Mouse (Mus musculus) c-Kit-positive CD71-positive TER-119-positive erythroid progenitor cells, embryonic 14.5 days (primary cell): ENCODE measurements around the gene Strn.

ENCODE experiments used
- DNase-seq: peaks from one replicate; pipeline ENCODE4 v3.0.0-alpha.2; 2013; ENCODE audit warnings: low spot score

Strn gene

DNA sequence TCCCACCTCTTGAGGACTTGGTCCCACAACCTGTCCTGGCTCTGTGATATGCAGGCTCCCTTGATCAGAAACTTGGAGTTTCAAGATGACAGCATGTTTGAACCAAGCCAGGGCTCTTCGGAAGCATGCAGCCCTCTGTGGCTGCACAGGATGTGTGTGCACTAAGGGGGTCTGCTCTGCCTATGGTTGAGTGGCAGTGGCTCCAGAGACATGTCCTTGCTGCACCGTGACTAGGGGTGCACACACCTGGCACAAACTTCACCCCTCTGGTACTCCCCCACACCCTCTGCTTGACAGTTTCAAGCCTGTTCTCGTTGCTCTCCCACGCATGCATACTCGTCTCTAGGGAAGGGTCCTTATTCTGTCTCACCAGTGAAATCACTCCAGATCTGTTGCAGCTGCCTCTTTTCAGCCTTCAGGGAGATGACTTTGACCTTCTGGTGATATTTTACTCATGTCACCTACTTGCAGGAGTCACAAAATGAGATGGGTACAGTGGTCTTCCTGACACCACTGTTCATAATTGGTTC is 118.8 kb downstream of the Strn start:
- no peak for DNase-seq

DNA sequence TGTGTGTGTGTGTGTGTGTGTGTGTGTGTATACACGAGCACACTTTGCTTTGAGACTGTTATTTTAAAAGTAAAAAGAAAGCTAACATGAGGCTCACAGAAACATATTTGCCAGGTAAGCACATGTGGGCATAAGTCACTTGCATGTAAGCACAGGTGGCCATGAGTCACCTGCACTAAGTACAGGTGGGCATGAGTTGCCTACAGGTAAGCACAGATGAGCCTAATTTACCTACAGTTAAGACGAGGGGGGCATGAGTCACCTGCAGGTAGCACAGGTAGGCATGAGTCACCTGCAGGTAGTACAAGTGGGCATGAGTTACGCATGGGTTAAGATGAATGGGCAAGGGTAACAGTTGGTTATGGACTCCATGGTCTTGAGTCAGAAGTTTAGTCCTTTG is 121.9 kb downstream of the Strn start:
- DNase-seq: no peak

DNA sequence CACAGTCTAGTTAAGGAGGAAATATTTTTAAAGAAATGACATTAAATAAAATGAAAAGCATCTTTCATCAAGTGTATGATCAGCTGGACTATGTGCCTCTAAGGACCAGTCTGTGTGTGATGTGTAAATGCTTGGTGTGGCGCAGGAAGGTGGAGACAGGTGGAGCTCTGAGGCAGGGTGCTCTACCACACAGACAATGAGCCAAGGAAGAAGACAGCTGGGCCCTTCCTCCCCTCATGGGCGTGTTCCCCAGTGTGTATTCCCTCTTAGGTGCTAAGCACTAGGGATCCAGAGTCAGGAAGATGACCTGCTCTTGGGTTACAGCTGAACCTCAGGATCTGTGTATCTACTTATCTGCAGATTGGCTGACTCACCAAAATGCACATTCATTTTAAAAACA is 122.5 kb downstream of the Strn start:
- DNase-seq: no peak

DNA sequence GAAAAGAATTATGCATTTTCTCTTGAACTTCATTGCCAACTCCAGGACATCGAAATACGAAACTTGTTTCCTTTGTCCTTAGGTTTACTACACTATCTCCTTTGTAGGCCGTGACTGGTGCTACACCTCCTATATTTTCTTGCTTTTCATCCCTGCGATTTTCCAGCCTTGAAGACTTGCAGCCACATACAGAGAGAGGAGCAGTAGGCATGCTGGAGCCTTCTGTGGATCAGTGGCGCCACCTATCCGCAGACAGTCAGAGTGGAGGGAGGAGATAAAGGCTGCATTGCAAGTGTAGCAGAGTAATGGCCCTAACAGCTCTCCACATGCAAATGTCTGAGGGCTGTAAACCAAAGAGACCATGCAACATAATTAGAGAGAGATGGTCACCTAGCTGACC is 125.9 kb downstream of the Strn start:
- DNase-seq: no peak

DNA sequence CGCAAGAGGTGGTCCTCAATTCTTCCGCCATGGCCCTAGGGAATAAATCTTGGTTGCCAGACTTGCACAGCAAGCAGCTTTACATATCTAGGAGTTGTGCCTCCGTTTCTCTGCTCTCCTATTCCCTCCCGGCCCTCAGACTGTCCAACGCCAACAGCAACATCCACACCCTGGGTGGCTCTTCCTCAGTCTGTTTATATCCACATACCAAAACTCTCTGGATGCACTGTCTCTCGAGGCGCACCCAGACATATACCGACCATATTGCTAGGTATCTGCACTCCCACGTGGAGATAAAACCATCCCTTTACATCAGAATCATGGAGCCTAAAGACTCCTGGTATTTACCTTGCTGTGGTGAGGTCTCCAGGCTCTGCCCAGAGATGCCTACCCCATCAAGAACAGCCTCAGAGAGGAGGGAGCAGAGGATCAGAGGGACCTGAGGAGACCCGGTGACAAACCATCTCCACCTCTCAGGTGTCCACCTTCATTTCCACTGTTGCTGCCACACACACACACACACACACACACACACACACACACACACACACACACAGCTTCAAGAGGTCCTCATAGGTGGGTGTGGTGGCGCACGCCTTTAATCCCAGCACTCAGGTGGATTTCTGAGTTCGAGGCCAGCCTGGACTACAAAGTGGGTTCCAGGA is 127.7 kb downstream of the Strn start:
- DNase-seq: no peak

DNA sequence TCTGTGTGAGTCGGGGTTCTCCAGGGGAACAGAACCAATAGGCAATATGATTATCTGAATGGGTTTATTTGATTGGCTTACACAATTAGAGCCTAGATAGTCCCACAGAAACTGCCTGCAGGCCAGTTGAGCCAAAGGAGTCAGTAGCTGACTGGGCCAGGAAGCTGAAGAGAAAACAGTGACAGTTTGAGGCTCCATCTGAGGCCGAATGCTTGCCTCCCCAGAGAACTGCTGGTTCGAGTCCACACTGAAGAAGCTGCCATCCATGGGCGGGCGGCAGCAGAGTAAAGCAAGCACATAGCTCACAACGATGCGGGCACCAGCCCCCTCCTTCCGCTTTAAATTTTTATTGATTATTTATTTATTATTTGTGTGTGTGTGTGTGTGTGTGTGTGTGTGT is 128.3 kb downstream of the Strn start:
- no peak for DNase-seq

DNA sequence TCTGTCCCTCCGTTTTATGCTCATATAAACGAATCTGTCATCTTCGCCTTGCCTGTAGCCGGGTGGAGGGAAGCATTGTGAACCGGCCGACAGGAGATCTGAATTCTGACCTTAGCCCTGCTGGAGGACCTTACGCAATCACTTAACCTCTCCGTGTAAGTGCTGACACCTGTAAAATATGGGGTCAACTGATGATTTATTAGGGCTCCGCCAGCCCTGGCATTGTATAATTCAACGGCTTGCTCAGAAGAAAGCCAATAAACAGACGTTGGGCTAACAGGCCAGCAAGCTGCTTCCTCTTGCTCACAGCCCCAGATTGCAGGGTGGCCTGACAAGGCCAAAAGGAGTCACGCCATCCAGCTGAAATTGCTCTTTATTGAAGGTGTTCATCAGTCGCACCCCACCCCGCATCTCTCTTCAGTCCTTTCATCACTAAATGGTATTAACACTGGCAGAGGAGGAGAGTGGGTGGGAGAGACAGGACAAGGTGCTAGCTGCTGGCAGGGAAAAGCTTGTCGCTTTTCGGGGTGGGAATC is 128.8 kb downstream of the Strn start:
- DNase-seq: no peak

DNA sequence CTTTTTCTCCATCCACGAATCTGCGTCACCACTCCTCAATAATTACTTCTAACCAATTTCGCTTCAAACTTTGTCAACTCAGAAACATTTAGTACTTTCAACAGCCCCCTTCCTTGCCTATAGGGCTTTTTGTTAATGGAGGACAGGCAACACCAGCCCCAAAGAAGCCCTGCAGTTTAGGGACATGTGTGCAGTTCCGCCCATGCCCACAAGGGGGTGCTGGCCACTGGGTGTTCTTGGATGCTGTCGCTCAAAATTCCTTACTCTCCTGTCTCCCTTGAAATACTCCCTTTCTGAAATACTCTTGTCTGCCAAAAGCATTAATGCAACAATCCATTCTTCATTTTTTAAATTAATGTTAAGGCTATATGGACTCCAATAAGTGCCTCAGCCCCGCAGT is 132.6 kb downstream of the Strn start:
- DNase-seq: peak; percentile 56

DNA sequence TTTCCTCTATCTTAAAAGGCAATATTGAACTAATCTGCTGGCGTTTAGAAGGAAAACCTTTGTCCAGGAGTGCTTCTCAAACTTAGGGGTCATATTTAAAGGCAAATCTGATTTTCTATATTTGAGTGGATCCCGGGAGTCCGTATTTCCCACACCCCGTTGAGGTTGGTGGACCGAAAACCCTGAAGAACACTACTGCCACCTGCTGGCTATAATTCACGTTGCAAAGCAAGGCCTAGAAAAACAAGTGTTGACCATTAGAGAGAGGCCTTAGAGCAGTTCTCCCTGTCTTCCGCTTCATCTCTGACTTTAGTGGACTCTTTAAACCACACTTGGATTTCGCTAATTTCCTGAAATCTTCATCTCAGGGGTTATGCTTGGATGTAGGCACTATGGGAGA is 133.1 kb downstream of the Strn start:
- DNase-seq: peak; percentile 60

DNA sequence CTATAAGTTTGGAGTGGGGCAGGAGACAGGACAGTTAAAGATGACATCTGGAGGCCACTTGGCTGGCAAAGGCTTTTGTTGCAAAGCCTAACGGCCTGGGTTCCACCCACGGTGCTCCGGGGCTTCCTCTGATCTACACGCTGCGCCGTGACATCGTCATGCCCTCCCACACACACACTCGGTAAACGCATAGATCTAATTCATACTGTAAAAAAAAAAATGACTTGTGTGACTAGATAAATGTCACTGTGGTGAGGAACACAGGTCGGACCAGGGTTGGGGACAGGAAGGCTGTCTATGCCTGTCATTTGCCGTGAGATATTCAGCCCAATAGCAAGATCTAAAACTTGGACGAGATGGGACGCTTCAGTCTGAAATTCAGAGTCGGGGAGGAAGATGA is 134.7 kb downstream of the Strn start:
- no peak for DNase-seq

DNA sequence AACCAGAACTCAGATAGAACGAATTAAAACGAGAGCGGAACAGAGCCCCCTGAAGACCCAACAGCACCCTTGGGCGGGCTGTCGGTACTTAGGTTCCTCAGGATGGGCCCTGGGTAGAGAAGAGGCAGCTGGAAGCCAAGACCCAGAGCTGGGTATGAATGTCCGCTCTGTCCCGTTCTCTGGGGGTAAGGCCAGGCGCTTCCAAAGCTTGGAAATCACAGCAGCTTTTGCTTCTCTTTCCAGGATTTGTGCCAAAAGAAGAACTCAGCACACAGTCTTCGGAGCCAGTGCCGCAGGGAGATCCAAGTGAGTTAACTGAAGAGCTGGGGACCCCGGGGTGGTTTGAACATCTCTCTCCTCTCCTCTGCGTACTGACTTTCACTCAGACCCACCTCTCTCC is 135.4 kb downstream of the Strn start:
- no peak for DNase-seq

DNA sequence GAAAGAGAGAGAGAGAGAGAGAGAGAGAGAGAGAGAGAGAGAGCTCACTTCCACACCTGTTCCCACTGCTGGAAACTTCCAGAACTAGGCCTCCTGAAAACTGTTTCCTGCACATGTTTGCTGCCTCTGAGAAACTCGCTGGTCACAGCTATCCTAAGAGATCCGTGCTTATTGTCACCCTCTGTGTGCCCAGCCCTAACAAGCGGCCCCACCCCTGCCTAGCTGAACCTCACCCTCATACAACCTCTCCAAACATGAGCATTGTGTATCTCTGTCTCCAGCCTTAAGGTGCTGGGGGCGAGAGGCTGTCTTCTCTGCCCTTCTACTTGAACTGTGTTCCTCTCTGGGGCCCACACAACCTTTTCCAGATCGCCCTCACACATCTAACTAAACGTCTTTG is 136.0 kb downstream of the Strn start:
- DNase-seq: no peak
